ENCODE assay signal across 16 mouse cellular contexts in the genomic region with DNA sequence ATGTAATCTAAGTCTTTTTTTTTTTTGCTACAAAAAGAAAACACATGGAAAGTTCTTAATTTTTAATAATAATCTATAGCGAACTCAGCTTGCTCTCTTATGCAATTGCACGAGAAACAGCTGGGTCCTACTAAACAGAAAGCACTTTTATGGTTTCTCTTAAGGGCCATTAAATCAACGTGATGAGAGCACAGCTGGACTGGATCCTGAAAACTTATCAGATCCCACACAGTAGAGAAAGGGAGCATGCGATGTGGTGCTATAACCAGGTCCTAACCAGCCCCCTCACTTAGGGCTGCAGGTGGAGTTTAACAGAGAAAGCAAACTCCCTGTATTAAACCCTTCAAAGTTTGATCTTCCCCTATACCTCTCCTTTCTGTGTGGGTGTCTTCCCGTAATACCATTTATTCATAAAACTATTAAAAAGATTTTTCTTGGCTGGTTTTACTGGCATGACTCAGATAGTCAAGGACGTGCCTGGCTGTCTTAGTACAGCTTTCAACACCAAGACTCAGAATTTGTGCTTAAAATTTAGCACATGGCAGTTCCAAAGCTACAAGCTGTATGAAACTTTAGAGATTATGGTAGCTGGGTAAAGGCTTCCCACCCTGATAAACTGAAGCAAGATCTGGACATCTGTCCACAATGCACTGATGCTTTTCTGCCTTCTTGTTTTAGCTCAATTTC.
DNase-seq lines count a peak whose midpoint lies in the region; ATAC-seq and TF ChIP-seq lines count a peak whose summit lies in the region.
"Had no signal": no experiment of that assay in that cellular context is flagged by ENCODE, and none has a peak within 500 bp of the region (broad histone marks: within the 10 kb centered on the region; RNA-seq: fewer than 3 reads in every experiment).

No protein-coding gene starts in this region.

- no peaks in the 10 kb centered on the region for H3K9me3 ChIP-seq in intestine, embryonic 15.5 days
- no peaks in the 10 kb centered on the region for H3K9me3 ChIP-seq in intestine, postnatal 0 days (ENCODE audit: control insufficient read depth)
- H3K9me3 ChIP-seq: forebrain, embryonic 13.5 days; liver, embryonic 12.5 days; neural tube, embryonic 12.5 days had no signal

- H3K4me2 ChIP-seq in intestine, embryonic 15.5 days (replicated peaks), result no peak overlapping the region
- no peak overlapping the region for H3K4me2 ChIP-seq in intestine, postnatal 0 days (replicated peaks; ENCODE audit: low read depth)
- H3K4me2 ChIP-seq: forebrain, embryonic 13.5 days; liver, embryonic 12.5 days; neural tube, embryonic 12.5 days had no signal

- H3K4me3 ChIP-seq in intestine, embryonic 15.5 days (replicated peaks), result no peak overlapping the region
- no peak overlapping the region for H3K4me3 ChIP-seq in intestine, postnatal 0 days (ENCODE audit: low read depth, low read length)
- H3K4me3 ChIP-seq: forebrain, embryonic 13.5 days; liver, embryonic 12.5 days; neural tube, embryonic 12.5 days had no signal

- peak; percentile 1 for DNase-seq in adrenal gland, postnatal 10 days
- DNase-seq in adrenal gland, postnatal 4 days (ENCODE audit: low spot score in 2 of 2), result no peak
- DNase-seq in ovary, postnatal 10 days (ENCODE audit: low spot score), result peak; percentile 2
- DNase-seq in ovary, adult 18-20 months (ENCODE audit: low spot score), result no peak
- DNase-seq in T-cell, adult 2 months (ENCODE audit: low spot score), result no peak
- DNase-seq in natural killer cell, adult 2 months (ENCODE audit: low spot score in 2 of 2), result no peak
- DNase-seq: cerebellum, postnatal 14 days; lung, postnatal 36 days; midbrain, embryonic 14.5 days; retina, postnatal 1 day; thymus, adult 18-20 months had no signal

- H3K9ac ChIP-seq in intestine, embryonic 15.5 days, result no peak overlapping the region
- no peak overlapping the region for H3K9ac ChIP-seq in intestine, postnatal 0 days (ENCODE audit: low read depth, low read length)
- H3K9ac ChIP-seq: forebrain, embryonic 13.5 days; liver, embryonic 12.5 days; neural tube, embryonic 12.5 days had no signal

- no peak overlapping the region for H3K27ac ChIP-seq in intestine, embryonic 15.5 days
- no peak overlapping the region for H3K27ac ChIP-seq in intestine, postnatal 0 days (ENCODE audit: low read depth, low read length)
- H3K27ac ChIP-seq: forebrain, embryonic 13.5 days; liver, embryonic 12.5 days; neural tube, embryonic 12.5 days had no signal

- H3K36me3 ChIP-seq in intestine, embryonic 15.5 days, result no peaks in the 10 kb centered on the region
- H3K36me3 ChIP-seq in intestine, postnatal 0 days (ENCODE audit: control insufficient read depth, insufficient read depth), result no peaks in the 10 kb centered on the region
- H3K36me3 ChIP-seq: liver, embryonic 12.5 days; neural tube, embryonic 12.5 days had no signal

- ATAC-seq in intestine, embryonic 15.5 days, result peak; percentile 69; the same call in 1 of the 2 replicates
- ATAC-seq in intestine, postnatal 0 days, result no peak
- ATAC-seq: forebrain, embryonic 13.5 days; liver, embryonic 12.5 days had no signal

- WGBS in intestine, embryonic 15.5 days, result 42% methylated on average over 6 of the region's 6 CpGs
- 52% methylated on average over 6 of the region's 6 CpGs for WGBS in intestine, postnatal 0 days

- H3K4me1 ChIP-seq in intestine, embryonic 15.5 days (replicated peaks), result no peaks in the 10 kb centered on the region
- H3K4me1 ChIP-seq in intestine, postnatal 0 days (replicated peaks; ENCODE audit: control insufficient read depth, insufficient read depth, low read length), result no peaks in the 10 kb centered on the region
- H3K4me1 ChIP-seq: forebrain, embryonic 13.5 days; liver, embryonic 12.5 days; neural tube, embryonic 12.5 days had no signal

- no peak for TF ChIP-seq CTCF in intestine, postnatal 0 days (IDR thresholded peaks at IDR 0.05; ENCODE audit: low read depth)

- H3K27me3 ChIP-seq in intestine, embryonic 15.5 days (replicated peaks), result no peaks in the 10 kb centered on the region
- no peaks in the 10 kb centered on the region for H3K27me3 ChIP-seq in intestine, postnatal 0 days (replicated peaks; ENCODE audit: control insufficient read depth, insufficient read depth, low read length)
- H3K27me3 ChIP-seq: forebrain, embryonic 13.5 days; liver, embryonic 12.5 days; neural tube, embryonic 12.5 days had no signal

Comparison
In these comparisons a context has a peak if more than half of its experiments do, and no peak if none do; other contexts are left out.
1. DNase-seq: peak in adrenal gland, postnatal 10 days (single experiment) and ovary, postnatal 10 days (single experiment); none in adrenal gland, postnatal 4 days (0 of 2), ovary, adult 18-20 months (single experiment), T-cell, adult 2 months (single experiment) and natural killer cell, adult 2 months (0 of 2).